Mouse (Mus musculus) kidney, postnatal 4 days (tissue): ENCODE measurements around the gene Tom1l1.

ENCODE experiments used
- DNase-seq, 2 experiments: peaks; one replicate each; pipeline ENCODE4 v3.0.0; 2021; ENCODE audit warnings: mixed read lengths in 2 of 2

Gene Tom1l1

DNA sequence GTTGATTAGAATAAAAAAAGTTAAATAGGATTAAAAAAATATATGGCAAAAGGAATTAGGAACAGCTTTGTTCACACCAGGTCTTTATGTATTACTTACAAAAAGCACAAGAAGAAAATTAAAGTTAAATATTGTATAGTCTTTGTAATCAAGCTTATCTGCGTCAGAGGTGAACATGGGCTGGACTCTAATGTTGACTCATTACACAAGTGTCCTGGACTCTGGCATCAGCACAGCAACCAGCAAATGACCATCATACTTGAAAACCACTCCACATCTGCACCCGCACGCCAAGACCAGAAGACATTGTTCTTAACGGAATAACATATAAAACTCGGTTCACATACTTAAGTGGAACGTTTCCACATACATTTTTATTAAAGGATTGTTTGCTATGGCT, 20.8 kb downstream of the Tom1l1 start:
- DNase-seq = no peak

DNA sequence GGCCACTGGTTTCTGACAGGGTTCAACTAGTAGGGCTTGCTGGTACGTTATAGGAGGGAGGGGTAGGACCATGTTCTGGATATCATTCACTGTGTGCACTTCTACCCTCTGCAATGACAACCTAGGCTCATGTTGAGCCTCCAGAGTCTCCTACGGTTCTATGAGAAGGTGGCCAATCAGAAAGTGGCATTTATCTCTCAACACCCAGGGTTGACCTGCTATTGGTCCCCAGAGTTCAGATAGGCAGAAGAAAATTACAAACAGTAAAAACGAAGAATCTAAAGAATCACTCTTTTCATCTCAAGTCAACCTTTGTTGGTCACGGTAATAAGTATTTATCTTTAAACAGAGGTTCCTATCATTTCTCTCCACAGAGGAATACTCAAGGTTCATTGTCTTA, 21.2 kb downstream of the Tom1l1 start:
- no peak for DNase-seq

DNA sequence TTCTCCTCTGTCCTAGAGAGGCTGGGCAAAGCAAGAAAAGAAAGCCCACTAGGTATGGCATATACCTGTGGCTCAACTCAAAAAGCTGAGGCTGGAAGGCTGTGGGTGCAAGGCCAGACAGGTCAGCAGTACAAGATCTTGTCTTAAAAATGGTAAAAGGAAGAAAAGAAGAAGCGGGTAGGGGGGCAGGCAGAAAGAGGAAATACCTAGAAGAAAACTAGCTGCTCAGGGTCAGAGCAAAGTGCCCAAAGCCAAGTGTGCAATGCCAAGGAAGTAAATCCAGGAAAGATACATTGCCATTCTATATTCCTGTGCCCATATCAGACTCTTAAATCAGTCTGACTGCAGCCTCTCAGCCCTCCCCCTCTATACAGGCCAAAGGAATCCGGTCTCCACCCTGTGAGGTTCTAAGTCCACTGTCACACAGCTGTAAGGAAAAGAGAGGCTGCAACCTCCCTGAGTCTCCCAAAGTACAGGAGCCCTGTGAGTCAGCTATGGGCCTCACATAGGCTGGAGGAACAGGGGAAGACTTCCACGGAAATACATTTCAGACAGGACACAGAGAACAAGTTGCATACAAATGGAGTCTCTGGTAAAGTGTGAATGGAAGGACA, 21.9 kb downstream of the Tom1l1 start:
- no peak for DNase-seq

DNA sequence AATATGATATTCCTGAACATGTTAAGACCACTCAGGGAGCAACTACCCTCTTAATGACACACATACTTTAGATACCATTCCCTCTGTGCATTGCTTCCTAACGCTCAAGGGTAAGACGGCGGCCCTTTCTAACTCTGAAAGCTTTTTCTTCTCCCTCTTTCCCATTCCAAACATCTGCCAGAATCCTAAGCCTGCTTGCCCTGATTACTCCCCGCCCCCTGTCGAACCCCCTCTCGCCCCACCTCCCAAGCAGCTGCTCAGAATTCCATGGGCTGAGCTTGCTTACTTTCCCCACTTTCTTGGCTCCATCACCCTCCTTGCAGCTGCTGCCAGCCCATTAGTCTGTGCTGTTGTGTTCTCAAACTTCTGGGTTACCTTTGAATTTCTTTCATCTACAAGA, 23.0 kb downstream of the Tom1l1 start:
- peak; percentile 57 to 71 for DNase-seq

DNA sequence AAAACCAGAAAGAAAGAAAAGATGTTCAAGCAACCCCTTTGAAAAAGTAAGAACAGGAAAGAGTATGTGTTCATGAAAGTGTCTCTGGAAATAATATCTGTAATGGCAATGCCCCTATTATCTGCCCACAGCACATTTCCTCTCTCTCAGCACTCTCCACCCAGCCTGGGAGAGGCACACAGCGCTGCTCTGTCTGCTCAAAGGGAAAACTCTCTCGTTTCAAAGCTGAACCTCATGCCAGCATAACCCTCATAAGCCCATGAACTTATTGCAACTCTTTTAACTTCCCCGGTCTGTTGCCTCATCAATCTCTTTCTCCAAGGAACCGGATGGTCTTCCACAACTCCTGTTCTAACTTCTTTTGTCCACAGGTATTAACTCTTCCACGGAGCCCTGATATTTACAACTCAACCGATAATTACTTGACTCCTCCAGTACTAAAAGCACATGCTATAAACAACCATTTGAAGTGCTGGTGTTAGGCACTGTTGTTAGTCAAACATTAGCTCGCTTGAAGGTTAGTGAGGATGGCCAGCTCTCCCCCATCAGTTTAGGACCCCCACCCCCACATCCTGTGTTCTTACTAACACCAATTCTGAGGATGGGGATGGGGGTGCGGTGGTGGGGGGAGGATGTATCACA, 23.7 kb downstream of the Tom1l1 start:
- DNase-seq = peak; percentile 8 to 13

- DNase-seq = no peak
These were observed 24.4 kb downstream of the Tom1l1 start for GRCm38 (mm10) chr11:90663618-90664297.

DNA sequence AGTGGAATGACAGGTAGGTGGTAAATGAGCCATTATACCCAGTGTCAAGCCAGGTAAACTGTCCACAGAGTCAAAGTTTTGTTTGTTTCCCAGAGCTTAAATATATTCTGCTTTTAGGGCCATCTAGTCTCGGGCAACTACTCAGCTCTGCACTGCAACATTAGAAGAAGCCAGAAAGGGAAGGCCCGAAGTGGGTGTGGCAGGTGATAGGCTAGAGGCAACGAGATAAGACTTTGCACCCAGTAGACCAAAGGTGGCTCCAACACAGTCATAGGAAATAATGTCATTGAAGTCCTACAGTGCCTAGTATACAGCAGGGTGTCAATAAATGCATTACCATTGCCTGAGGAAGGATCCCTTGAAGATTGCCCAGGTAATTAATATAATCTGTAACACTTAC, 25.1 kb downstream of the Tom1l1 start:
- no peak for DNase-seq

- DNase-seq = no peak
These were observed 27.5 kb downstream of the Tom1l1 start for GRCm38 (mm10) chr11:90660662-90661061.

DNA sequence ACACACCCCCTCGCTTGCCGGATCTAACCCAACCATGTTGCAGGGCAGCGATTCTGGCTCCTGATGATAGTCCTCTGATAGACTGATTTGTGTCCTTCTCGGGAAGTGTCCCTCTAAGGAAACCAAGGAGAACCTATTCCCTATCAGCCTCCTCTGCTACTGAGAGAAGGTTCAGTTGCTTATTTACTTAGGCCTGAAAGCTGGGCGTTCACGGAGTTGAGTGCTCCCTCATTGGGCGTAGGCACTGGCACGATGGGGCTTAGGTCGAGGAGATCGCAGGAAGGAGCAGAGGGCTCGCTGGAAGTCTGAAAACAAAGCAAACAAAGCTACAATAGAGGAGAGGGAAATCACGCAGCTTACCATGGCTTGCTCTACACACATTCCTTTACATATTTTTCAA, 30.6 kb downstream of the Tom1l1 start:
- no peak for DNase-seq

DNA sequence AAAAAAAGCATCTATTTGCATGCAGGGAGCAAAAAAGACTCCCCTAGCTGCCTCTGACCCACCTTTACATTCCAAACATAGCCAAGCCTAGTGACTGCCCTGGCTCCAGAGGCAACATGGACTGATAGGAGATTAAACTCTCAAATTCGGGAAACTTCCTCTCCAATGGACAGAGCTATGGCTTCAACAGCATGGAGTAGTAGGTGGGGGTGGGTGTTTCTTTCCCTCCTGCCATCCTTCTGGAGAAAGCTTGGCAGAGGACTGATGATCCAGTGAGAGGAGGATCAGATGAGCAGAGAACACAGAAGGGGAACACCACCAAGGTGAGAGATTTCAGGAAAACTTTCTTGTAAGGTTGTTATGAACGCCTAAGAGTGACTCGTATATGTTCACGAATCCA, 35.6 kb downstream of the Tom1l1 start:
- no peak for DNase-seq

DNA sequence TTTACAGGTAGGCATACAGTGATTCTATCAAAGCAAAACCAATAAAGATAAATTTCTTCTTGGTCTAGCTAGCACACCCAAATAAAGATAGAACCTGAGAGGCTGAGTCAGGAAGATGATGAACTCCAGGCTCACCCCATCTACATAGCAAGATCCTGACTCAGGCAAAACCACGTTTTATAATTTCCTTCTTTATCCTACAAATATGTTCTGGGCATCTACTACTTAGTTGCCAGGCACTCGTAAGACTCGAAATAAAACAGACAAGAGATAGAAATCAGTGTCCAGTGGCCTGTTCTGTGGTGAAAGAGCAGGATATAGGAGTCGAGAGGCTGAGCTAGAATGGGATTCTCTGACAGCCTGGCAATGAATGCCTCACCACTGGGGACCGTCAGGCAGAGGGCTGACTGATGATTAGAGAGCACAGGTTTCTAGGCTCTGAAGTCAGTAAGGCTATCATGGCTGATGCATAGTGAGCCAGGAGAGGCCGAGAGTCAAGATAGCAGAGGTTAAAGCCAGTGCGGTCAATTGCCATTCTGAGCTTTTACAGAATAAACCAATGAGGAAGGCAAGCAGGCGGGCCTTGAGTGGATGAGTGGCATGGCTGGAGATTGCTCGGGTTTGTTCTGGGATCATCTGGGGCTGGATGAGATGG, 37.8 kb downstream of the Tom1l1 start:
- DNase-seq = no peak

DNA sequence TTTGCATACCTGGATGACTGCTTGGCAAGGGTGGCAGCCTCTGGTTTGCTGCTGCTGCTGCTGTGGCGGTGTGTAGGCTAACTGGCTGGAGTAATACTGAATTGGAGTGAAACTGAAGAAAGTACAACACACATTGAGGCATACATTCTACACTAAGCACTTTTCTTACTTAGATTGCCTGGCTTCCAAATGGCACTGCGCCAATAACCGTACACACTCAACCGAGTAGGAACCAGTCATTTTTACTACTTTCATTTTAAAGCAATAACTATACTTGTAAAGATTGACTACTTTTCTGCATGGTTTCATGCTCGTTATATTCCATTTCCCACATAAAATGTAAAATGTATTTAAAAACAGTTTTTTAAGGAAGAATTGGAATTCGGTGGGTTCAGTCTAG, 38.4 kb downstream of the Tom1l1 start:
- peak; percentile 30 to 35 for DNase-seq

GRCm38 (mm10) chr11:90638312-90638830, 49.8 kb downstream of the Tom1l1 start:
- peak; percentile 56 to 72 for DNase-seq

GRCm38 (mm10) chr11:90637440-90638311, 50.5 kb downstream of the Tom1l1 start, which contains the start of the genes Stxbp4 and Cox11:
Stxbp4 (minus strand) TSS chr11:90638084.
Cox11 (plus strand) TSS chr11:90638173.
- DNase-seq = peak; percentile 95 to 97

DNA sequence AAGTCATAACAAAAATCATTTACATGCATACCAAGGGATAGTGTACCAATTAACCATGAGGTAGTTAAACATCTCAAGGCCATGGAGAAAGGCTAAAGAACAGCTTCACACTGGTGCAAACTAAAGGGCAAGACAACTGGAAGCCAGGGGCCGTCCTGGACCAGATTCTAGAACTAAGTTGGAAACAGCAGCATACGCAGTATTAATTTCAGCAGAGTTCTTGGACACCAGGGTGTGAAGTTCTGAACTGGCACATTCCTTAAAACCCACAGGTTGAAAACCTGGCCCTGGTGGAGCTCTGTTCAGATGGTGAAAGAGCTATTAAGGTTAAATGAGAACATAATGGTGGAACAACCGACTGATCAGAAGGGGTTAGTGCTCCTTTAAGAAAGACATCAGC, 53.5 kb downstream of the Tom1l1 start:
- no peak for DNase-seq

- DNase-seq = no peak
These were observed 55.7 kb downstream of the Tom1l1 start for GRCm38 (mm10) chr11:90632480-90632879.

- no peak for DNase-seq
These were observed 60.4 kb downstream of the Tom1l1 start for GRCm38 (mm10) chr11:90627751-90628150.

DNA sequence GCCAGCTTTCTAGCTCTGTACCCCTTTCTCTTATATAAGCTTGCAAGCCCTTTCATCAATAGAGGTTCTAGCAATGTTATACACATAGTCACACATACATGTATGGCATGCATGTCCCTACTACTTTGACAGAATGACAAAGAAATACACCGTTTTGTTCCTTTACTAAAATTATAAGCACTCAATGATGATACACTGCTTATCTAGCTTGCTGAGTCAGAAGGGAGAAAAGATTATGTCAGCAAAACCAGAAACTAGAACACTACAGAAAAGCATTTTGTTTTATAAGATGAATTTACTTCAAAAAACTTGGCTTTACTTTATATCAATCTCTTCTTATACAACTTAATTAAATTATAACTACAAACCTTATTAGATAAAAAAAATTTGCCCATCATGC, 63.0 kb downstream of the Tom1l1 start:
- DNase-seq = no peak

DNA sequence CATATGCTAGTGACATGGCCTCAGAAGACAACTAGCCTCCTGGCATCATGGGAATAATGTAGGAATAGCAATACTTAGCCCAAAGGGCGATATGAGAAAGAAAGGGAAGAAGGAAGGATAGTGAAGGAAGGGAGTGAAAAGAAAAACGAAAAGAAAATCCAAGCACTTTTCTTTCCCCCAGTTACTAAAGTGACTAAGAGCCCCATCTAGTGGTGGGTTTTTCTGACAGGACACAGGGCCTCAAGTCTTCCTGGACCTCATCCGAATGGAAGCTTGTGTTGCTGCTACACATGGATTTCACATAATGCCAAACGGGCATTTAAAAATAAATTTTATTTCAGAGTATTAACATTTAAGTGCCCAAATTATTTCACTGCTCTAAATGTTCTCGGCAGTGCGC, 64.7 kb downstream of the Tom1l1 start:
- DNase-seq = peak; percentile 24 to 40

DNA sequence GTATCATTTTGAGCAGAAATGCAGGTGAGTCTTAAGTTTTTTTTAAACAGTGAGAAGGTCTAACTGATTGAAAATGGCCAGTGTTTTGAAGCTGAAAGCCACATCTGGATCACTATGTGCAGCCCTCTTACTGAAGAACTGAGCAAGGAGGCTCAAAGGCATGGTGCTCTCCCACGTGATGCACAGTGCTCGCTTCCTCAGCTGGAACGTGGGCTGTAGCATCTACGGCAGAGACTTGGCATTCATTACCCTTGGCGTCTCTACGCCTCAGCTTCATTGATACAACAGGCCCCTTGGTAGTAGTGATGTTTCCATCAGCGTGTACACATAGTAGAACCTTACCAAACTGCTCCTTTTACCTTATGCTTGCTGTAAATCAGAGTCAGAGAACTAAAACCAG, 65.7 kb downstream of the Tom1l1 start:
- DNase-seq = no peak

DNA sequence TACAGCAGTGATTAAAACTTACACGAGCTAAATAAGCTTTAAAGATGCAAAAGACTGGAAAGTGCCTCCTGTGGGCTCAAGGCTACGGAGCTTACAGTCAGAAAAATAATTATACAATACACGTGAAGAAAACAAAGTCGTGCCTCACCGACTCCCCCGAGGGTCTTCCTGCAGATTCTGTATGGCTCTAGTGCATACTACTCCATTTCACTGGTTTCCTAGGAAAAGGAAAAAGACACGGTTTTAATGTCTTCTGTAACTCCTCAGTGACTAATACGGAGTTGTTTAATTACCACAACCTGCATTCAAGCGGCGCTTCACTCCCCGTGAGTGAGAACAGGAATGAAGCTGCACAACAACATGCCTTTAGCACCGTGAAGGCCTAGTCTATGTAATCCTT, 66.1 kb downstream of the Tom1l1 start:
- DNase-seq = no peak

DNA sequence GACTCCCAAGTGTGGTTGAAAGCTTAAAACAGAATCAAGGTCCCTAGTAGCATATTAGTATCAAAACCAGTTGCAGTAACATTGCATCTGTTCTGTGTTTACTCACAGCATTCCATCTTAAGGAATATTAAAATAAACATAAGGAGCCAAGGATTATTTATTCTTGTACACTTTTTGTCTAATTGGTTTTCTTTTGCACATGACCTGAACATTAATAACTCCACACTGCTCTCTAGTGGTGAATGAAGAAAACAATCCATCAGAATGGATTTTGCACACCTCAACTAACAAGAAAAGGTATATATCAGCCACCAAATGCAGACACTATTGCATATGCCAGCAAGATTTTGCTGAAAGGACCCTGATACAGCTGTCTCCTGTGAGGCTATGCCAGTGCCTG, 71.7 kb downstream of the Tom1l1 start:
- DNase-seq = no peak
